Mouse (Mus musculus) megakaryocyte-erythroid progenitor cell, adult 5-6 weeks (primary cell): ENCODE measurements around the gene Ccr1. TPM values are rescaled to one million over a fixed set of nuclear protein-coding genes. Genes with fewer than 3 reads are reported as not detected.

Source experiments
- ATAC-seq: replicated peaks from 2 replicates; pipeline ENCODE4 v1.8.0; 2016; ENCODE audit warnings: mild to moderate bottlenecking, inconsistent platforms; ENCODE audit not compliant: severe bottlenecking, poor library complexity, low FRiP score, low TSS enrichment
- total RNA-seq, 2 experiments: library from RNA; stranded (forward) in 1 of 2; stranded (reverse) in 1 of 2; fragments of 200-1000, 215-1000 nt in 1 of 2; fragments of >200 nt in 1 of 2; fragmentation: Nextera tagmentation in 1 of 2; gene quantifications; 2 replicates each; pipeline ENCODE4 v1.2.3; 2014 to 2017

Gene Ccr1
- 0.64 TPM in 1 of 2 replicates, not detected in the other for total RNA-seq (2014; fragmentation: Nextera tagmentation)
- total RNA-seq (2017): not detected in 2 replicates

DNA sequence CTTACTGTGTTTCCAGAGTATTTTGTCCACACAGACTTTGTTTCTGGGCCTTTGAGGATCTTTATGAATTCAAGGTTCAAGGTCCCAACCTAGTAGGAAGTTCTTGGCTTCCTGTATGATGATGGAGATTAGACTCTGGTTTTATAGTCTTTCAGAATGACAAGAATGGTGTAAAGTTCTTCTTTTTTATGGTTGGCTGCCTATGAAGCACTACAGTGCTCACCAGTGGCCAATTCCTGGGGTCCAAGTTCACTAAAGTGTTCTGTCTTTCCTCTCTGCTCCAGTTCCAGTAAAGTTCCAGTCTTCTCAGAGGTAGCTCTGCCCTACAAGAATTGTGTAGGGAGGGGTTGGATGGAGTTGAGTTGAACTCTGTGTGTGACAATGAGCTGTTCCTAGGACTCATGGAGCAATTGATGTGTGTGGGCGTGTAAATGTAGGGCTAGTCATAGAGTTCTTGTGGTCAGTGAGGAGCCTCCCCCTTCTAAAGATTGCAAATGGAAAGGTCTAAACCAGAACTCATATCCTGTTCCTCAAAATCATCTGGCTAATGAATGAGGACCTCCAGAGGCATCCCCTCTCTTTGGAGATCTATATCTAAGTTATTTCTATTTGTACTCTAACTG lies at the start of gene Ccr1:
TSS of gene Ccr1 (minus strand) at position 403 of the 623 bp plus-strand sequence.
- no peak for ATAC-seq

DNA sequence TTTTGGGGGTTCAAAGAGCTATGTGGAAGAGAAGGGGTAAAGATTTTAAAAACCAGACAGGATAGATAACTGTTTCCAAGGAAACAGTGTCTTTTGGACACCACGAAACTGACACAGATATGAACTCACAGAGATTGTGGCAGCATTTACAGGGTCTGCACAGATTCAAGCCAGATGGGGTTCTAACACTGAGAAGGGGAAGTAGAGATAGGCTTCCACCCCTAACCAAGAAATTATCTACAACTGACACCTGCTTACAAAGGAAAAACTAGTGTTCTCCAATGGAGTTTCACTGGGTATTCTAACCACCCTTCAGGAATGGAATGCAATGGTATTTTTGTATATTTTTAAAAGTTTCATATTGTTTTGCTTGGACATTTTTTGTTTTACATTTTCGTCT lies 47.6 kb upstream of the Ccr1 start:
- peak; percentile 74 for ATAC-seq

DNA sequence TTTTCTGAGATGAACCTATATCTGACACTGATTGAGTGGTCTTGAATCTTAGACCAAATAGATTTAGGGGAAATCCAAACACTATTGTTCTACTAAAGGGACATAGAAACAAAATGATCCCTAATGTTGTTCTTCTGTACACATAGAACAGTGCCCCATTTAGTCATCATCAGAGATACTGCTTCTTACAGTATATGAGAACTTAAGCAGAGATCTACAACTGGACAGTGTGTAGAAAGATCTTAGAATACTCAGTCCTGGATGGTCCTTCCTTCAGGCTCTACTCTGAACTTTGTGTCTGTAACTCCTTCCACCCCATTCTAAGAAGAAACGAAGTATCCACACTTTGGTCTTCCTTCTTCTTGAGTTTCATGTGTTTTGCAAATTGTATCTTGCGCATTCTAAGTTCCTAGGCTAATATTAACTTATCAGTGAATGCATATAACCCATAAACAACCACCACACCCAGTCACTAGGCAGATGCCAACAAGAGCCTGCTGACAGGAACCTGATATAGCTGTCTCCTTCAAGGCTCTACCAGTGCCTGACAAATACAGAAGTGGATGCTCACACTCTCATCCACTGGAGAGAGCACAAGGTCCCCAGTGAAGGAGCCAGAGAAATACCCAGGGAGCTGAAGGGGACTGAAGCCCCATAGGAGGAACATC lies 46.6 kb upstream of the Ccr1 start:
- ATAC-seq: peak; percentile 61

DNA sequence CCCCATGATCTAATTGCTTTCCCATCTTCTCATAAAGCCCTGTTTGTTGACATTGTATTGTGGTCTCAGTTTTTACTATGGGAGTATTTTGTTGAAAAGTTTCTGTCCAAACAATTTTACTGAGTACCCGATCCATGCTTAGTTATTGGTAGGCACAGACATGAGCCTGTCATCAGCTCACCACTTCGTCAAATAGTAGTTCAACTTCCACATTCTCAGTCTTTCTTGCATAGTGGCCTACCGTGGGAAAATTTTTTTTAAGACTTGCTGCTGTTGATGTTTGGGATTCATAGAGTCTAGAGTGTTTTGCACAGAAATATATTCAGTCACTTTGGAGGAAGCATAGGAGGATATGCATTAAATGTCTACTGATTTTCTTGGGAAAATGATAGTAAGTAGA lies 44.8 kb upstream of the Ccr1 start:
- ATAC-seq: no peak

DNA sequence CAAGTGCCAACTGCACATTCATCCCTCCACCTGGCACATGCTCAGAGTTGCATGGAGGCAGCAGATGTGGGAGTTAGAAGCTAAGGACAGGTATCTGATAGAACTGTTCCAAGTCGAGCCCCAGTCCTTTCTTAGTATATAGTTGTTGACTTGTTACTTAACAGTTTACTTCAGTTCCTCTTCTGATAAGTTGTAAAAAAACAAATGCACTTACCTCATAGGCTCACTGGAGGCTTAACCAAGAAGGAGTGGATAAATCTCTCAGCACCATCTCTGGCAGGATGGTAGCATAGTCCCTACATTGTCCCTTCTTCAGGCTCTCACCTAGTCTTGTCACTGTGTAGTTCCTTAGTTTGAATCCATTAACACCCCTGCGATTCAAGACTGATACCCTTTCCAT lies 44.2 kb upstream of the Ccr1 start:
- ATAC-seq: no peak

DNA sequence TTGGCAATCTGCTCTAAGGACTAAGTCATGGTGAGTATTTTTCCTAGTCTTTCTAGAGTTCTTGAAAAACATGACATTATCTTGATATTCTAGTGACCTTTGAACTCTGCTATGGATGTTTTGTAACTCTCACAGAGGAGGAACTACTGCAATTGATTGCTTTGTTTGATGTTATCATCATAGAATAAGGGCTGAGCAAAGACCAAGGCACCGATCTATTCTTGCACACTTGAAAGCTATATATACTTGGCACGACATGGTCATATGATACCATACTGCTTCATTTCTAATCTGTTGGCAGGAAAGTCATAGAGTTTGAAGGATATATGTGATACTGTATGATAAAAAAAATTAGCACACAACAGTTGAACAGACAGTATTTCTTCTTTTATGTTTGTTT lies 31.3 kb upstream of the Ccr1 start:
- ATAC-seq: no peak

DNA sequence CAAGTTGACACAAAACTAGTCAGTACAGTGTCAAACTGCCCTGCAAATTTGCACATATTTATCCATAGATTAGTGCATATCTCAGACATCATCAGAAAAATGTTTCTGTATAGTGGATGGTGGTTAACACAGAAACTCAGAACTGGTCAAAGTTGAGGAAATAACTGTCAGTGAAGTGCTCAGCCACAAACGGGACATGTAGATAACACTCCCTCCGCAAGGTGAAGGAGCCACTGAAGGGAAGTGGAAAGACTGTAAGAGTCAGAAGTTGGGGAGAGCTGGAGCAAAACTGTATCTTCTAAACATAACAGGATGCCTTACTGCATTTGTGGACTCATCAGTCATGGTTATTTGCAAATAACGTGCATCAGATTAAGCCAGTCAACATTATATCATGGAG lies 29.2 kb upstream of the Ccr1 start:
- ATAC-seq: peak; percentile 67

DNA sequence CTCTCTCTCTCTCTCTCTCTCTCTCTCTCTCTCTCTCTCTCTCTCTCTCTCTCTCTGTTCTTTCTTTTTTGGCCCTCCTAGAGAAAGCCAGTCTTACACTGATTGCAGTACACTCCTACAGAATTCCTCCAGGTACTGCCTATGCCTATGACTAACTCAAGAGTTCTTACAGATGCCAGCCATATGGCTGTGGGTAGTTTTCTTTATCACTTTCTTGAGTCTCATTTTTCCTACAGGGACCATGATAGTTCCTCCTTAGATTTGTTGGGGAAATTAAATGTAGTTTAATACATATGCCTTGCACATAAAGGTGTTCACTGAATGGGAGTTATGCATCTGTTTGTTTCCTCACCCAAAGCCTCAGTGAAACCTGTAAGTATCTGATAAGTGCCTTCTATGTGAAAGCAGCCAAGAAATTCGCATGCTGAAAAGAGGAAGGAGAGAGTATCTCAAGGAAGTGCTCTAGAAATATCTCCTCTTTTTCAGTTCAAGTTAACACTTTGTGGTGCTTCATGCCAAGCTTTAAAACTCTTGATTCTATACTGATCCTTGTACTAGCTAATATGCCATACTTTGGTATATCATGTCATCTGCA lies 22.9 kb upstream of the Ccr1 start:
- peak; percentile 90 for ATAC-seq

DNA sequence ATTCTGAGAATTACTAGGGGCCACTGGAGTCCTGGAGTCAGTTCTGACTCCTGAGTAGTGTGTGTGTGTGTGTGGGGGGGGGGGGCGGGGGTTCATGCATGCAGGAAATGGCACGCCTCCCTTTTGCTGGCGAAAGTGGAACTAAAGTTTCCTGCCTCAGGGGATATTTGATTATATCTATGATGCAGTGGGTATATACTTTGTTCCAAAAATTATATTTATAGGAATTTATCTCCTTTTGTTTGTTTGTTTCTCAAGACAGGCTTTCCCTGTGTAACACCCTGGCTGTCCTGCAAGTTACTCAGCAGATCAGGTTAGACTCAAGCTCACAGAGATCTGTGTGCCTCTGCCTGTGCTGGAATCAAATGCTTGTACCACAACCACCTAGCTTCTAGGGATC lies 21.2 kb upstream of the Ccr1 start:
- no peak for ATAC-seq

DNA sequence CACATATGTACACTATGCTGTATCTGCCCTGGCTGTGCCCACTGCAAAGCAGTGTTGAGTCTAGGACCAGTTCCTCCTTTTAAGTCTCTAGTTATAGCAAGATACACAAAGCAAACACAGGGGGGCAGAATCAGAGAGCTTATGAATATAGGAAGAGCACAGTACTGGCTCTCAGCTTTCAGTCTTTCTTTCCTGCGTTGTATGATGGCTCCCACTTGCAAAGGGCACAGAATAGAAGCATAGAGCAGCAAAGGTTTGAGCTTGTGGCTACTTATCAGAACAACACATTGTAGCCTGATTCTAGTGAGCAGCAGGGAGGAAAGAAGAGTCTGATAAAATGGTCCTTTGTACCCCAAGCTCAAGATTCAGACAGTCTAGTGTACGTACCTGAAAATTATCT lies 17.7 kb upstream of the Ccr1 start:
- ATAC-seq: peak; percentile 84

DNA sequence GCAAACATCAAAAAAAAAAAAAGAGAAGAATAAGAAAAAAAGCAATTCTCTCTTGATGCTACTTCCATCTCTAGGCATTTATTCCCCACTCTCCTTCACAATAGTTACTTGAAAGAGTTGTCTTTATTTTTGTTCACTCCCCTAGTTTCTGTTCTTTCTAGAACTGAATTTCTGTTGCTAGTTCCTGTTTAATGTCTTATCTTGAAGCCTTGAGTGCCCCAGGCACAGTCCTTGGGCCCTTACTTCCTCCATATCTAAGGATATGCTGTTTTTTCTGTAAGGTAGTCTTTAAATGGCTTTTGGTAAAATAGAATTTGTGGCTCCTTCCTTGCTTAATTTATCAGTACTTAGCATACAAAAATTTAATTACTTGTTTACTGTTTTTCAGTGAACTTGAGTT lies 16.5 kb upstream of the Ccr1 start:
- no peak for ATAC-seq

DNA sequence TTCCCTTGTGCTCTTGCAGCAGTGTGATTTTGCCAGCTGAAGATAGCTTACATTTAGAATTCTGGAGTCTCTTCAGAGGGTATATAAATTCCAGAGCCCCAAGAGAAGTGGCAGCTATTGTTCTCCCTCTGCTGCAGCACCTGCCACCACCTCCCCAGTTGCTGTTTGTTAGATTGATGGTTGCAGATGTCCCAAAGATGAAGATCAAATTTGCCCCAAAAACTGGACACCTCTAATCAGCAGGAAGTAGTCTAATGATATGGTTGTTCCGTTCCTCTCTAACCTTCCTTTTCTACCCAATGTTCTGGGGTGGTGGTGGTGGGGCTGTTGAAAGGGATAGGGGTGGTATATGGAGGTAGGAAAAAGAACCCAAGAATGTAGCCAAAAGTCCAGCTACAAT lies 14.2 kb upstream of the Ccr1 start:
- ATAC-seq: no peak

DNA sequence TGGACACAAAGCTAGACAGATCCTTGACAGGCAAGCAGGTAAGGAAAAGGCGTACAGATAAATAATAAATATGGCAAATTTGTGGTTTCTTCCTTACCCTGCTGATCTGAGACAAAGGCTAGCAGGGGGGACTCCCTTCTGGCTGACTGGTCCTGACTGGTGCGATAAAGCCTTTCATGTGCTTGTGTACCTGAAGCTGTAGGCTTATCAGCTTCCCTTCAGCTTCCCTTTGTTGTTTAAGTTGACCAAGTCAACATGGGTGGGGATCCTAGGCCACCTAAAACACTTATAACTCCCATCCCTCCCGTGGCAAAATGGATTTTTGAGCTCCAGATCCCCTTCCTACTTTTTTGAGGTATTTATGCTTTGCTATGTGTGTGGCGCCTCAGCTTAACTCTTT lies 13.4 kb upstream of the Ccr1 start:
- ATAC-seq: peak; percentile 58

DNA sequence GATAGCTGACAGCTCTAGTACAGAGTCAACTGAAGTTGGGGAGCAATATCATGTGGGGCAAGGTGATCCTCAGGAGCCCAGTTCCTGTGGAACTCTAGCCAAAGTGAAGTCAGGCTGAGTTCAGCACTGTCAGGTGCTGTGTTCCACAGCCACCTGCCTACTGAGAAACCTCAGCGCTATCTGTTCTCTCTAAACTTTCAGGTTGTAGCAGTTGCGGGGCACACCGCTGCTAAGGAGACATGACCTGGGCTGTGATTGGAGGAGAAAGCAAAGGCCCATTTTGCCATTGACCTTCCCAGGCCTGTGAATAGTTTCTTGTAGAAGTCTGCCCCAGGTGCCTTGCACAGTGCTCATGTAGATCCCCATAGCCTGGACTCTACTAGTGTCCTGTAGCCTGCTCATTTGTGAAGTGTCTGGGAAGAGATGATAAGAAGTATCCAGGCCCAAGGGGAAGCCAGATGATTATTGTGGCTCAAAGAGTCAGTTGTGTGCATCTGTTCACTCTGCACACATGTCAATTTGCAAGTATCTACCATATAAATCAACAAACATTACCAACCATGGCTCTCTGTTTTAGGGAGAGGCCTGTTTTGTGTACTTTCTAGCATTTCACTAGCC lies 12.5 kb upstream of the Ccr1 start:
- peak; percentile 74 for ATAC-seq

DNA sequence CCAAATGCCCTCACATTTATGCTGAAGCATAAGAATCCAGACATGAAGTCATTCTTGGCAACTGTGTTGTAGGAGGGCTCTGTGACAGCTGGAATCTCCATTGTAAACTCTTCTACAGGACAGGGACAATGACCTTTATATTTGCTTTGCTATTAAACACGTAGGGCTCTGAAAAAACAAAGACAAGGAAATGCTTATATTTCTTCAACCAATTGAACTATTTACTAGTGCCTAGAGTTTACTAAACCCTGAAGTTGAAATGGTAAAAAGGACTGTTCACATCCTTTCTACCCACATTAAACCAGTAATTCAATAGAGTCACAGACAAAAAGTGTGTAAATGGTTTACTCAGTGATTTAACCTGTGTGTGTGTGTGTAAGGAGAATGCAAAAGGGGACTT lies 9.8 kb upstream of the Ccr1 start, which contains the start of gene Ccr1l1:
TSS of gene Ccr1l1 (minus strand) at position 101 of the 400 bp plus-strand sequence.
- ATAC-seq: no peak

DNA sequence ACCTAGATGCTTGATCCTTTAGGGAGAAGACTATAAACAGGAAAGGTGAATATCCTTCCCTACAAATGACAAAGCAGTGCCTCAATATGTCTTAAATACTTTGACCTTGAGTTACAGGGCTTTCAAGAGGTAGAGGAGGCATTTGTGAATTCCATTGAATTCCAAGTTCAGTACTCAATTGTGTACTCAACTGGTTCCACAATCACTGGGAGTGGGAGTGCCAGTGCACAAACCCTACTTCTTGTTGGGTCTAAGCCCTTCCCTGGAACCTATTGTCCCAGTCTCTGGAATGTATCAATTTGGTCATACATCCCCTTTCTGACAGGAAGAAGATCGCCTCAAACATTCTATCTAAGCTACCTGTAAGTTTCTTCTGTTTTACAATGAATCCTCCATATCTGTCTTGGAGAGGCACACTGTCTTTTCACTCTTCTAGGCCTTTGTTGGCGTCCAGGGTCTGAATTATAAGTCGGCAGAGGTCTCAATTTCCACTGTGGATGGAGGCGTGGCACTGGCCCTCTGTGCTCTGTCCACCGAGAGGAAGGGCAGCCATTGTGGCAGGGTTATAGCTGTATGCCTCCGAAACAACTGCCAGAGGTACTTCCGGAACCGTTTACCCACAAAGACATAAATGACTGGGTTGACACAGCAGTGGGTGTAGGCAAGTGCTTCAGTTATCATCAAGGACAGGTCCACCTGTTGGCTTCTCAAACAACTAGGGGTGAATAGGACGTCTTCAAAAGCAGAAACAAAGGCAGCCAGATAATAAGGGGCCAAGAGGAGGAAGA lies 8.6 kb upstream of the Ccr1 start:
- no peak for ATAC-seq

DNA sequence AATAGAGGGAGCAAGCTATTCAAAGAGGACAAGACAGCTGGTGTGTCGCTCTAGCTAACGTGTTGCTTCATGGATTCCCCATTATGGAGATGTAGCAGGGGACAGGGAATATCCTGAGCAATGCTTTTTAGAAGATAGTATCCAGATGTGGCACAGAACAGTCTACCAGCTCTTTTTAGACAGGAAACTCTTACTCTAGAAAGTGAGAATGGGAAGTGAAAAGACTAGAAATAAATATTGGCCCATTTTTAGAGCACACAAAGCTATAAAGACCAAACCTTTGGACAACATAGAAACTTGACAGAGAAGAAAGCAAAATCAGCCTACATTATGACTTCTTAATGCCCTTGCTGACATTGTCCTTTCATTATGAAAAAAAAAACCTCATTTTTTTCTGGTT lies 7.1 kb upstream of the Ccr1 start:
- no peak for ATAC-seq

DNA sequence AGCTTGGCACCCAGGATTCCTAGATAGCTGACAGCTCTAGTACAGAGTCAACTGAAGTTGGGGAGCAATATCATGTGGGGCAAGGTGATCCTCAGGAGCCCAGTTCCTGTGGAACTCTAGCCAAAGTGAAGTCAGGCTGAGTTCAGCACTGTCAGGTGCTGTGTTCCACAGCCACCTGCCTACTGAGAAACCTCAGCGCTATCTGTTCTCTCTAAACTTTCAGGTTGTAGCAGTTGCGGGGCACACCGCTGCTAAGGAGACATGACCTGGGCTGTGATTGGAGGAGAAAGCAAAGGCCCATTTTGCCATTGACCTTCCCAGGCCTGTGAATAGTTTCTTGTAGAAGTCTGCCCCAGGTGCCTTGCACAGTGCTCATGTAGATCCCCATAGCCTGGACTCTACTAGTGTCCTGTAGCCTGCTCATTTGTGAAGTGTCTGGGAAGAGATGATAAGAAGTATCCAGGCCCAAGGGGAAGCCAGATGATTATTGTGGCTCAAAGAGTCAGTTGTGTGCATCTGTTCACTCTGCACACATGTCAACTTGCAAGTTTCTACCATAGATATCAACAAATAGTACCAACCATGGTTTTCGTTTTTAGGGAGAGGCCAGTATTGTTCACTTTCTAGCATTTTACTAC lies 1.5 kb downstream of the Ccr1 start:
- peak; percentile 96 for ATAC-seq

DNA sequence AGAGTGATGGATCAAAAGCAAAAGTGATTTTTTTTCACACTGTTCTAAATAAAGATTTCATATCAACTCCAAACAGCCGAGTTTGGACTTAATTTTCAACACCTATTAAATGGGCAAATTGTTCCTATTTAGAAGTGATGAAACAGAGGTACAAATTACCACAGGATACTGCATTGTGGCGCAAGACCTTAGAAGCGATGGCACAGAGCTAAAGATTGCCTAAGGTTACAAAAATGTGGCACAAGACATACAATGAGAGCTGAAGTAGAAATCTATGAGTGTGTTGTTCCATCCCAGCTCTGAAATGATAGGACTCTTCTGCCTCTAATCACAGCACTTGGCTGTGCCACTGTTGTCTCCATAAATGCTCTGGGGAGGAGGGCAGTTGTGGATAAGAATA lies 3.7 kb downstream of the Ccr1 start:
- no peak for ATAC-seq
